Mouse (Mus musculus) common myeloid progenitor, adult 5-6 weeks (primary cell): ENCODE data around the gene Pfdn4. TPM values are rescaled to one million over a fixed set of nuclear protein-coding genes. Genes with fewer than 3 reads are reported as not detected.
"Not testable (repeated sequence)": the region's sequence is repeated elsewhere in the genome, so short reads cannot be mapped to it uniquely, and the experiment has no call there.

Source experiments
- ATAC-seq: replicated peaks from 2 replicates; pipeline ENCODE4 v1.8.0; 2016; ENCODE audit warnings: low read depth, mild to moderate bottlenecking, moderate TSS enrichment, inconsistent platforms; ENCODE audit not compliant: poor library complexity, severe bottlenecking
- total RNA-seq: library from RNA; stranded (forward); fragments of 200-1000, 187-1606 nt; gene quantifications from 2 replicates; pipeline ENCODE4 v1.2.3, GENCODE M21; 2017

The Pfdn4 gene
- 71.7 and 90.8 TPM in 2 replicates for total RNA-seq

GRCm38 (mm10) chr2:170496154-170496930, at the start of gene Pfdn4:
Pfdn4 (plus strand) TSS chr2:170496428.
- no peak for ATAC-seq

DNA sequence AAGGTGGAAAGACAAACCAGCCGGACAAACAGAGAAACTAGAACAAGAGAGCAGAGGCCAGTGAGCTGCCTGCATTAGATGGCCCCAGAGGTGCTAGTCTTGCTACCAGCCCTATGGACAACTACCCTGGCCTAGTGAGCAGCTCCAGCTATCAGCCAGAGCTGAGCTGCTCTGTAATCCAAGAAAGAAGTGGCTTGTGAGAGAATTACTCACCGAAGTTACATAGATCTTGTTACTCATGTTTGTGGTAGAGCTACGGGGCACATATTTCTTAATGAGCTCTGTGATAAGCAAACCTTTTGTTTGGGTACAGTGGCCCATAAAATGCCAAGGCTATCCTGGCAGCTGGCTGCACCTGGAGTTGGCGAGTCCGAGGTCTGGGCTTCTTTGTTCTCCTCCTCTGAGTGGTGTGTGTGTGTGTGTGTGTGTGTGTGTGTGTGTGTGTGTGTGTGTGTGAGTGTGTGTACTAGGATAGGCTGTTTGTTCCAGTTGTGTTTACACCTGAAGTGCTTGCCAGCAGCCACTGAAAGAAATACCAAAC, 49.3 kb upstream of the Pfdn4 start:
- ATAC-seq, result no peak

DNA sequence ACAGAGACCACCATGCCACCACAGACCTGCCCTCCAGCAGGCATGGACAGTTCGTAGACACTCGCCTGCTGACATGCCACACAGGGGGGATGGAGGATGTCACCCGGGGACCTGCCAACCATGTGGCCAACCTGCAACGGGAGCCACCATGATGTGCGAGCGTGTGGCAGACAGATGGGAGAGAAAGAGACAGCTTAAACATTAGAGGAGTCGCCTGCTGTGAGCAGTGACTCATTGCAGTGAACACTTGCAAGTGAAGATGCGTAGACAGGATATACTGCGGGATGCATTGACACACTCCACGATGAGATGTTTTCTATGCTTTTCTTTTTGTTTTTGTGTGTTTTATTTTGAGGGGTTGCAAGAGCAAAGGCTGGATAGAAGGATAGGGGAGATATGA, 48.6 kb upstream of the Pfdn4 start:
- no peak for ATAC-seq

- ATAC-seq, result peak; percentile 94
Observed at GRCm38 (mm10) chr2:170450933-170451332, 45.3 kb upstream of the Pfdn4 start.

DNA sequence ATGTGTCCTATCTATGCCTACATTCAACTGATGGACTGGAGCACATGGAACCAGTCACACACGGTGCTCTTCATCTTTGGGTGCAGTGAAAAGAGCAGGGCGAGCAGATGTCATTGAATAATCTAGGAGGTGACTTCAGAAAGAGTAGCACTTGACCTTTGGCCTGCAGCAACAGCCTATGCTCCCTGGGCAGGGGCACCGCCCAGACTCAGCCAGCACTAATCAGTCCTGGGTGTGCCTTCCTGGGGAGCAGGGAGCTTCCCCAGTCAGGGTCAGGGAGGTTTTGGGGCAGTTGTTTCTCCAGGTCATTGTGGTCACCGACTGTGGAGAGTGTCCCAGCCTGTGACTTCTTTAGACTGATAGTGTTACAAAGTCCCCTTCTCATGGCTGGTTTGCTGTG, 42.4 kb upstream of the Pfdn4 start:
- ATAC-seq, result not testable (repeated sequence)

- no peak for ATAC-seq
Observed at GRCm38 (mm10) chr2:170459183-170459582, 37.0 kb upstream of the Pfdn4 start.

- no peak for ATAC-seq
Observed at GRCm38 (mm10) chr2:170459805-170460204, 36.4 kb upstream of the Pfdn4 start.

DNA sequence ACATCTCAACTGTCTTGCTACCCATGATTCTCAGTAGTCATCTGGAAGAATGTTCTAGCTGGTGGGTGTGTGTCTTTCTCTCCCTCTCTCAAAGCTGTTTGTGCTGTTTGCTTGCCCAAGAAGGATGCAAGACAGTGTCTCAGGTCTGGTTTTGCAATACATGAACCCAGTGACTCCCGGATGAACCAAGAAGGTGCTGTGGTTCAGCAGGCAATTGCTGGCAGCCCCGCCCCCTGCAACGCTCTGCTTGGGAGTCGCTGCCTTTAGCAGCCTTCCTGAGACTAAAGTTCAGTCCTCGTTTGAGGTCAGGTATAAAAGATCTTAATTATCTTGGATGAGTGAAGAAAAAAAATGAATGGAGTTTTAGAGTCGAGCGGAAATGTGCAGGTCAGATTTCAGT, 34.6 kb upstream of the Pfdn4 start:
- no peak for ATAC-seq

GRCm38 (mm10) chr2:170464817-170465216, 31.4 kb upstream of the Pfdn4 start:
- ATAC-seq, result no peak

- ATAC-seq, result 0 out of 2 replicates have a peak, but pooled peaks have one; percentile 43
Observed at GRCm38 (mm10) chr2:170468009-170468408, 28.2 kb upstream of the Pfdn4 start.

DNA sequence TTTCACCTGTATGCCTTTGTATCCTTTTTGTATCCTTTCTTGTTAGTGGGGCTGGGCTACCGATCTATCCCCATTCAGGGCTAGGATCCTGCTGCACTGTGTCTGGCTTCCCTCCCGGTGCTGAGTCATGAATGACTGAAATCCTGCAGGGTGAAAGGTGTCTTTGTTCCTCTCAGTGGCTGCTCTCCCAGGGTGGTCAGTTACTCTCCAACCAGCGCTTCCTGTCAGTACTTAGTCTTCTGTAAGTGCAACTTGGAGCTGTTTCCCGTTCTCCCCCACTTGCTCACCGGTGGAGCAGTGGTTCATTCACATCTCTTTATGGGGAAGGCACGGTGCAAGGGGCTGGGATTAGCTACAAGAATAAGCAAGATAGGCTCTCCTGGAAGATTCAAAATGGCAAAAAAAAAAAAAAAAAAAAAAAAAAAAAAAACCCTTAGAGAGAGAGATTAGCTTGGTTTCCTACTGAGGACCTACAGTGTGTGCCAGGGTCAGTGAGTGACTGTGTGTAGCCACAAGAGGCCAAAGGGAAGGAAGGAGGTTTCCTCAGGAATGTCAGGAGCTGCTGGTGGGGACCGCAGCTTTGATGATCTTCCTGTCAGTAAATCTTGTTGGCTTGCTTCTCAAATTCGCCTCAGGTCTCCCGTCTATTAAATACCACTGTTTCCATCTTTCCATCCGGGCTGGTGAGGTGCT, 26.5 kb upstream of the Pfdn4 start:
- ATAC-seq, result peak; percentile 73

GRCm38 (mm10) chr2:170470591-170470990, 25.6 kb upstream of the Pfdn4 start:
- no peak for ATAC-seq

- no peak for ATAC-seq
Observed at GRCm38 (mm10) chr2:170474125-170474524, 22.1 kb upstream of the Pfdn4 start.

DNA sequence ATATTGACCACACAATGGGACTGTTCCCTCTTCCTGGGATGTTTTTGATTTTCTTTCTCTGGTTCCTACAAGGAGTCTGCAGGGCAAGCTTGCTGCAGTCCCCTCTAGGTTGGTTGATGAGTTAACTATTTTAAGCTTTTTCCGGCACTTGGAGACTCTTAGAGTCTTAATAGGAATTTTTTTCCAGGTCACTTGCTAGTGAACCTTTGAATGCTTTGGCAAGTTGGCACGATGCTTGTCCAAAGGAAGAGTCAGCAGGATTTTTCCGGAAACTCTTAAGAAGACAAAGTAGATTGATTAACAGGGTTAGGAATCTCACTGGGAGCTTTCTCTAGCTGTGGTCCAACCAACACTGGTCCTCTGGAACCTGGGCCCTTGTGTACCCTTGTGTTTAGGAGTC, 21.1 kb upstream of the Pfdn4 start:
- no peak for ATAC-seq

DNA sequence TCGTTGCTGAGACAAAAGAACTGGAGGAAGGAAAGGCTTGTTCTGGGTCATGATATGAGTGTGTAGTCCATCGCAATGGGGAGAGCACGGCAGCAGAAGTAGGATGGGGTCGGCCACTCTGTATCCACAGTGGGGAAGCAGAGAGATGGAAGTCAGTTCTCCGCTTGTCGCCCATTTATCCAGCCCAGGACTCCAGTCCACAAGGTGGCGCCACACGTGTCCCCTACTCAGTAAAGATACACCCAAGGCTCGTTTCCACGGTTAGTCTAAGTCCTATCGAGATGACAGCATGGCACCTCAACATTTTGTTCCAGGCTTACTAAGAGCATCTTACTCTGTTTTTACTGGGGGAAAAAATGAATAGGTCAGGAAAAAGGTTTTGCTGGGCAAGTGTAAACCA, 20.0 kb upstream of the Pfdn4 start:
- ATAC-seq, result peak; percentile 73; the same call in 1 of the 2 replicates

DNA sequence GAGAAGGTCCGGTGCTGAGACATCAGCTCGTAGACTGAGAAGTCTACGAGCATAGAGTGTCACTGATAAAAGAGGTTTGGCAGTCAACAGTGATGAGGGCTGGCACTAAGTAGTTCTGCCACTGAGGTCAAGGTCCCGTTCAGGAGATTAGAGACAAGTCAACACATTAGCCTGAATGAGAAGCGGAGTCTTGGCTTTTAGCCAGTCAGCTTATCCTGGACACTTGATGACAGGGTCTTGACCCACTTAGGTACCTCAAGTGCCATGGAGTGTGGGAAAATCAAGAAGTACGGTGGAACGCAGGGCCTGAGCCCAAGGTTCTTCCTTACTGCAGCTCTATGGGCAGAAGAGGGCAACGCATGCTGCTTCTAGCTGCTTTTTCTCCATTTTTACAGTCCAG, 19.6 kb upstream of the Pfdn4 start:
- ATAC-seq, result no peak

- ATAC-seq, result no peak
Observed at GRCm38 (mm10) chr2:170482019-170482540, 14.1 kb upstream of the Pfdn4 start.

DNA sequence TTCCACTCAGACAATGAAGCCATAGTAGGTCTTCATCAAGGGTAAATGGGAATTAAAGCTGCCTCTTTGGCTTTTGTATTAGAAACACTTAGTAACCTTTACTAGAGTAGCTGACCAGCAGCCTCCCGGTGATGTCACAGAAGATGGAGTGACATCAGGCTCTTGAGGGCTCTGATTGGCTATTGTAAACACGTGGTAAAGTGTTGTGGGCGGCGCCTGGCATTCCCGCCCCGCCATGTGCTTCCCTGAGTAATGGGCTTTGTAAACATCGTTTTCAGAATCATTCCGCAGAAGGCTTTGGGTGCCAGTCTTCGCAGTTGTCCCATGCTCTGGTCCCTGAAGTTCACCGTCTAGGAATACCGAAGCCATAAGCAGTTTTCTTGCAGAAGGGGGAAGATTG, 12.3 kb upstream of the Pfdn4 start:
- no peak for ATAC-seq

DNA sequence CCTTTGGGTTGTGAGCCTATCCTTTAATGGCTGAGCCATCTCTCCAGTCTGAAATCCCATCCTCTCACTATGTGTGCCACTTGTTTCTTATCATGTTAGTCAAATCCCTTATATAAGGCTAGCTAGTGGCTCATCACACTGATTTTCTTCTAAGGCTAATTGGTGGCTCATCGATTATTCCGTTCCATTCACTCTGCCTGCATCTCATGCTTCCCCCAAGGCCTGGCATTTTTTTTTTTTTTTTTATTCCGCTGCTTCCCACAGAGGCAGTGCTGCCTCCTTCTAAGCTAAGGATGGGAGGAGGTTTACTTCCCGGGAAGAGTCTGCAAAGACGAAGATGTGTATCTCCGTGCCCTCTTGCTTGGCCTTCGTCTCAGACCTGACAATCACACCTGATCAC, 9.0 kb upstream of the Pfdn4 start:
- ATAC-seq, result no peak

GRCm38 (mm10) chr2:170487890-170488502, 8.2 kb upstream of the Pfdn4 start:
- peak; percentile 89 for ATAC-seq
